Mouse (Mus musculus) layer of hippocampus, adult 8-10 months (tissue): Measurements from ENCODE around the gene Gsta2. TPM values are rescaled to one million over a fixed set of nuclear protein-coding genes. Genes with fewer than 3 reads are reported as not detected.
"Not testable (repeated sequence)": the region's sequence is repeated elsewhere in the genome, so short reads cannot be mapped to it uniquely, and the experiment has no call there.

Experiments used
- DNase-seq, 2 experiments: peaks; one replicate each; pipeline ENCODE4 v3.0.0; 2022; ENCODE audit warnings: low spot score in 2 of 2
- total RNA-seq, 4 experiments: library from RNA; stranded (reverse); gene quantifications; 2 replicates each; pipeline ENCODE4 v1.2.4; 2022

Gene Gsta2
- total RNA-seq, 4 experiments from 2014 or later: 0.45 to 2.6 (median 0.64) TPM; not detected in 1

GRCm38 (mm10) chr9:78314696-78315095 is 40.9 kb downstream of the Gsta2 start, which contains the start of gene Omt2a:
TSS of gene Omt2a (minus strand) at chr9:78314796.
- DNase-seq: no peak

GRCm38 (mm10) chr9:78308122-78308521 is 47.5 kb downstream of the Gsta2 start:
- DNase-seq: not testable (repeated sequence)

- DNase-seq: not testable (repeated sequence)
These were observed 56.4 kb downstream of the Gsta2 start for GRCm38 (mm10) chr9:78299143-78299542.

GRCm38 (mm10) chr9:78298232-78298631 is 57.4 kb downstream of the Gsta2 start:
- no peak for DNase-seq

GRCm38 (mm10) chr9:78296089-78296488 is 59.5 kb downstream of the Gsta2 start:
- DNase-seq: peak in 1 of 2 experiments; percentile 10

- DNase-seq: not testable (repeated sequence)
These were observed 60.8 kb downstream of the Gsta2 start for GRCm38 (mm10) chr9:78294781-78295180.

GRCm38 (mm10) chr9:78293683-78294082 is 61.9 kb downstream of the Gsta2 start:
- DNase-seq: not testable (repeated sequence)

GRCm38 (mm10) chr9:78292462-78292861 is 63.1 kb downstream of the Gsta2 start:
- not testable (repeated sequence) for DNase-seq

GRCm38 (mm10) chr9:78289723-78290122 is 65.9 kb downstream of the Gsta2 start, which contains the start of gene Gm10639:
TSS of gene Gm10639 (plus strand) at chr9:78289923.
- DNase-seq: not testable (repeated sequence)

- not testable (repeated sequence) for DNase-seq
These were observed 66.5 kb downstream of the Gsta2 start for GRCm38 (mm10) chr9:78289063-78289462.

- not testable (repeated sequence) for DNase-seq
These were observed 73.4 kb downstream of the Gsta2 start for GRCm38 (mm10) chr9:78282002-78282711.

Other genes with a start within 250 kb of the Gsta2 start
- 100 to 1,000 TPM in 1 of 4 experiments, 10 to 100 TPM in 3; 89.9 to 102 (median 97.3) TPM for gene Fbxo9, start 246.7 kb downstream of the Gsta2 start, total RNA-seq
- 10 to 100 TPM; 18.6 to 20.7 (median 19.9) TPM for gene Ick, start 246.6 kb downstream of the Gsta2 start, total RNA-seq
- gene Gsta4, start 173.0 kb downstream of the Gsta2 start, total RNA-seq: 10 to 100 TPM; 50.5 to 52.8 (median 51.7) TPM
- gene Gsta1, start 125.1 kb downstream of the Gsta2 start, total RNA-seq: not detected
- gene Gm3776, start 98.7 kb downstream of the Gsta2 start, total RNA-seq: not detected
- not detected for gene Gm10639, start 65.9 kb downstream of the Gsta2 start, total RNA-seq
- gene Omt2a, start 41.0 kb downstream of the Gsta2 start, total RNA-seq: not detected
- gene Omt2b, start 28.2 kb downstream of the Gsta2 start, total RNA-seq: not detected
- gene Dppa5a, start 12.4 kb upstream of the Gsta2 start, total RNA-seq: under 1 TPM in 1 of 4 experiments, not detected in 3; 0.98 TPM
- gene Ooep, start 22.9 kb upstream of the Gsta2 start, total RNA-seq: under 1 TPM in 1 of 4 experiments, not detected in 3; 0.14 TPM
- under 1 TPM in 2 of 4 experiments, not detected in 2; 0.14 to 0.20 TPM for gene Ddx43, start 40.0 kb upstream of the Gsta2 start, total RNA-seq
- 1 to 10 TPM in 2 of 4 experiments, under 1 TPM in 2; 0.68 to 1.5 (median 0.91) TPM for gene Cgas, start 87.4 kb upstream of the Gsta2 start, total RNA-seq
- 10 to 100 TPM; 20.4 to 27.7 (median 26.1) TPM for gene Mto1, start 92.4 kb upstream of the Gsta2 start, total RNA-seq
- gene Gm17324, start 93.0 kb upstream of the Gsta2 start, total RNA-seq: 1 to 10 TPM in 1 of 4 experiments, under 1 TPM in 3; 0.60 to 1.3 (median 0.79) TPM
- gene Eef1a1, start 133.4 kb upstream of the Gsta2 start, total RNA-seq: 1,000 to 10,000 TPM; 2,504 to 3,682 (median 3,062) TPM
- gene Slc17a5, start 232.3 kb upstream of the Gsta2 start, total RNA-seq: 10 to 100 TPM; 20.0 to 22.5 (median 20.9) TPM